ENCODE assay signal across 8 mouse cellular contexts in genomic region chr7:19573776-19574140, GRCm38 (mm10). TPM values are rescaled to one million over a fixed set of nuclear protein-coding genes. Genes with fewer than 3 reads are reported as not detected.
A peak's percentile ranks its signal among the peaks of the same experiment; 100 is the strongest.
DNase-seq lines count a peak whose midpoint lies in the region; ATAC-seq and TF ChIP-seq lines count a peak whose summit lies in the region.

No protein-coding gene starts in this region.

- H3K27me3 ChIP-seq in C2C12 (ENCODE audit: control insufficient read depth, insufficient read depth, insufficient read length) = no peaks in the 10 kb centered on the region
- H3K27me3 ChIP-seq in forebrain, embryonic 12.5 days = peaks cover 41% of the 10 kb centered on the region
- H3K27me3 ChIP-seq in liver, embryonic 12.5 days (replicated peaks) = peaks cover 18% of the 10 kb centered on the region

- H3K79me2 ChIP-seq in C2C12 (ENCODE audit: control insufficient read depth, insufficient read depth) = peaks cover 42% of the 10 kb centered on the region

- H3K27ac ChIP-seq in gastrocnemius, adult 2 months = peak overlapping the region; percentile 95
- peak overlapping the region; percentile 73 for H3K27ac ChIP-seq in forebrain, embryonic 12.5 days
- H3K27ac ChIP-seq in liver, embryonic 12.5 days = peak overlapping the region; percentile 92

- WGBS in forebrain, embryonic 12.5 days = 27% methylated on average over 16 of the region's 16 CpGs
- 22% methylated on average over 16 of the region's 16 CpGs for WGBS in liver, embryonic 12.5 days (ENCODE audit: insufficient replicate concordance)

- H3K36me3 ChIP-seq in C2C12 (ENCODE audit: control insufficient read depth, insufficient read depth) = peaks cover 4% of the 10 kb centered on the region
- H3K36me3 ChIP-seq in forebrain, embryonic 12.5 days (replicated peaks) = peaks cover 8% of the 10 kb centered on the region
- H3K36me3 ChIP-seq in liver, embryonic 12.5 days = peaks cover 29% of the 10 kb centered on the region

- H3K4me1 ChIP-seq in forebrain, embryonic 12.5 days = peaks cover 34% of the 10 kb centered on the region
- H3K4me1 ChIP-seq in liver, embryonic 12.5 days = peaks cover 86% of the 10 kb centered on the region

- peak overlapping the region; percentile 78 for H3K4me2 ChIP-seq in forebrain, embryonic 12.5 days
- peak overlapping the region; percentile 88 for H3K4me2 ChIP-seq in liver, embryonic 12.5 days

- intact Hi-C loops in gastrocnemius, adult 2 months (cut with DNase I) = loop anchor here (5.0 to 10.0 kb wide), 3 partner anchors 71 to 169 kb away; partner anchors contain the start of genes Ckm, Klc3 and Mark4

- peak overlapping the region; percentile 25 for H3ac ChIP-seq in C2C12 (ENCODE audit: control insufficient read depth, insufficient read length, low read depth)

- peaks cover 29% of the 10 kb centered on the region for H3K79me3 ChIP-seq in C2C12 (ENCODE audit: low read depth)

- no peaks in the 10 kb centered on the region for H3K9me3 ChIP-seq in forebrain, embryonic 12.5 days
- no peaks in the 10 kb centered on the region for H3K9me3 ChIP-seq in liver, embryonic 12.5 days (replicated peaks)

- peak overlapping the region; percentile 95 for H3K4me3 ChIP-seq in gastrocnemius, adult 2 months
- peak overlapping the region; percentile 56 for H3K4me3 ChIP-seq in C2C12 (ENCODE audit: insufficient read depth, poor library complexity, severe bottlenecking)
- peak overlapping the region; percentile 79 for H3K4me3 ChIP-seq in forebrain, embryonic 12.5 days (replicated peaks)
- H3K4me3 ChIP-seq in liver, embryonic 12.5 days = peak overlapping the region; percentile 87

- ATAC-seq in forebrain, embryonic 12.5 days (ENCODE audit: low FRiP score) = no peak
- ATAC-seq in liver, embryonic 12.5 days = no peak

- peak overlapping the region; percentile 80 for H3K9ac ChIP-seq in forebrain, embryonic 12.5 days
- peak overlapping the region; percentile 92 for H3K9ac ChIP-seq in liver, embryonic 12.5 days

- no peak for TF ChIP-seq CTCF in gastrocnemius, adult 2 months (IDR thresholded peaks at IDR 0.05)
- no peak for TF ChIP-seq CTCF in C2C12 (IDR thresholded peaks at IDR 0.05; ENCODE audit: control insufficient read depth, insufficient read depth, insufficient read length)

- DNase-seq in gastrocnemius, adult 2 months = no peak
- DNase-seq in gastrocnemius, postnatal 10 days = no peak
- no peak for DNase-seq in ovary, postnatal 10 days (ENCODE audit: low spot score)
- DNase-seq in spleen, postnatal 14 days (ENCODE audit: low spot score in 2 of 2) = no peak
- no peak for DNase-seq in layer of hippocampus, postnatal 25 days (ENCODE audit: extremely low spot score in 1 of 2, low spot score in 1 of 2)

TF ChIP-seq in C2C12, 6 proteins besides CTCF, POLR2A, EP300 and RAD21:
- no peak for TF ChIP-seq MYOD1 (IDR thresholded peaks at IDR 0.05; ENCODE audit: control insufficient read depth, insufficient read length, low read depth)
- TF ChIP-seq CEBPB (IDR thresholded peaks at IDR 0.05; ENCODE audit: low read depth) = no peak
- no peak for TF ChIP-seq MYOG (IDR thresholded peaks at IDR 0.05; ENCODE audit: control insufficient read depth, extremely low read depth, insufficient read length)
- TF ChIP-seq MAX (IDR thresholded peaks at IDR 0.05) = no peak
- TF ChIP-seq USF1 (IDR thresholded peaks at IDR 0.05; ENCODE audit: low read depth) = no peak
- no peak for TF ChIP-seq FOSL1 (IDR thresholded peaks at IDR 0.05; ENCODE audit: insufficient read depth, low read length, poor library complexity, severe bottlenecking)

RNA-seq across cellular contexts. Expression of gene Zfp296, which starts 3.3 kb away (rescaled TPM):
- total RNA-seq in gastrocnemius, adult 2 months (2021) = under 1 TPM; 0.45 to 0.51 TPM
- under 1 TPM; 0.21 to 0.23 TPM for total RNA-seq in gastrocnemius, postnatal 10 days (2021)
- 1.9 TPM for polyA plus RNA-seq in C2C12 (2012; fragmentation: generic; extraction: Trizol)
- 0.18 and 0.34 TPM in 2 replicates for polyA plus RNA-seq in forebrain, embryonic 12.5 days (2016; fragmentation: Nextera tagmentation; extraction: Ambion mirVana)
- polyA plus RNA-seq in liver, embryonic 12.5 days (2016; fragmentation: Nextera tagmentation; extraction: Ambion mirVana) = 1.5 TPM in 2 replicates
- total RNA-seq in layer of hippocampus, postnatal 25 days (2021) = 1 to 10 TPM in 1 of 2 experiments, under 1 TPM in 1; 0.30 to 1.0 TPM

RNA-seq across cellular contexts. Expression of gene Gemin7, which starts 3.6 kb away (rescaled TPM):
- total RNA-seq in gastrocnemius, adult 2 months (2021) = 10 to 100 TPM; 73.4 to 74.2 TPM
- total RNA-seq in gastrocnemius, postnatal 10 days (2021) = 10 to 100 TPM; 52.0 to 59.8 TPM
- polyA plus RNA-seq in C2C12 (2012; fragmentation: generic; extraction: Trizol) = 136 TPM
- 120 and 125 TPM in 2 replicates for polyA plus RNA-seq in forebrain, embryonic 12.5 days (2016; fragmentation: Nextera tagmentation; extraction: Ambion mirVana)
- 101 TPM in 2 replicates for polyA plus RNA-seq in liver, embryonic 12.5 days (2016; fragmentation: Nextera tagmentation; extraction: Ambion mirVana)
- 10 to 100 TPM; 38.0 to 40.7 TPM for total RNA-seq in layer of hippocampus, postnatal 25 days (2021)

RNA-seq across cellular contexts. Expression of gene Ppp1r37, which starts 10.9 kb away (rescaled TPM):
- total RNA-seq in gastrocnemius, adult 2 months (2021) = 10 to 100 TPM; 48.4 to 49.1 TPM
- 10 to 100 TPM; 38.7 to 41.1 TPM for total RNA-seq in gastrocnemius, postnatal 10 days (2021)
- polyA plus RNA-seq in C2C12 (2012; fragmentation: generic; extraction: Trizol) = 32.6 TPM
- 34.9 and 35.4 TPM in 2 replicates for polyA plus RNA-seq in forebrain, embryonic 12.5 days (2016; fragmentation: Nextera tagmentation; extraction: Ambion mirVana)
- 19.1 and 20.2 TPM in 2 replicates for polyA plus RNA-seq in liver, embryonic 12.5 days (2016; fragmentation: Nextera tagmentation; extraction: Ambion mirVana)
- 100 to 1,000 TPM; 103 to 112 TPM for total RNA-seq in layer of hippocampus, postnatal 25 days (2021)

RNA-seq across cellular contexts. Expression of gene Clasrp, which starts 30.5 kb away (rescaled TPM):
- total RNA-seq in gastrocnemius, adult 2 months (2021) = 10 to 100 TPM; 13.7 to 15.1 TPM
- 10 to 100 TPM; 15.2 to 23.2 TPM for total RNA-seq in gastrocnemius, postnatal 10 days (2021)
- 19.0 TPM for polyA plus RNA-seq in C2C12 (2012; fragmentation: generic; extraction: Trizol)
- polyA plus RNA-seq in forebrain, embryonic 12.5 days (2016; fragmentation: Nextera tagmentation; extraction: Ambion mirVana) = 66.3 and 67.6 TPM in 2 replicates
- polyA plus RNA-seq in liver, embryonic 12.5 days (2016; fragmentation: Nextera tagmentation; extraction: Ambion mirVana) = 23.9 and 24.2 TPM in 2 replicates
- total RNA-seq in layer of hippocampus, postnatal 25 days (2021) = 10 to 100 TPM; 70.6 to 94.5 TPM

RNA-seq across cellular contexts. Expression of gene Relb, which starts 55.5 kb away (rescaled TPM):
- total RNA-seq in gastrocnemius, adult 2 months (2021) = 1 to 10 TPM; 5.1 to 7.9 TPM
- 1 to 10 TPM; 7.3 to 9.0 TPM for total RNA-seq in gastrocnemius, postnatal 10 days (2021)
- polyA plus RNA-seq in C2C12 (2012; fragmentation: generic; extraction: Trizol) = 11.1 TPM
- polyA plus RNA-seq in forebrain, embryonic 12.5 days (2016; fragmentation: Nextera tagmentation; extraction: Ambion mirVana) = 3.3 and 3.6 TPM in 2 replicates
- polyA plus RNA-seq in liver, embryonic 12.5 days (2016; fragmentation: Nextera tagmentation; extraction: Ambion mirVana) = 1.9 and 2.6 TPM in 2 replicates
- total RNA-seq in layer of hippocampus, postnatal 25 days (2021) = 10 to 100 TPM in 1 of 2 experiments, 1 to 10 TPM in 1; 9.4 to 10.4 TPM
